ENCODE assay signal across 8 mouse cellular contexts in genomic region chr3:53563746-53564145, GRCm38 (mm10).
DNase-seq lines count a peak whose midpoint lies in the region; ATAC-seq and TF ChIP-seq lines count a peak whose summit lies in the region.

No protein-coding gene starts in this region.

- no peak for TF ChIP-seq POLR2A in cerebellum, adult 2 months (IDR thresholded peaks at IDR 0.05; ENCODE audit: borderline replicate concordance, insufficient read depth, low read length)

- H3K27ac ChIP-seq in cerebellum, adult 2 months (ENCODE audit: insufficient read depth, low read length) = no peak overlapping the region
- H3K27ac ChIP-seq in hindbrain, embryonic 15.5 days (replicated peaks) = peak overlapping the region; percentile 31; the same call in 1 of the 2 replicates
- H3K27ac ChIP-seq in liver, embryonic 11.5 days (ENCODE audit: low read depth, low read length) = no peak overlapping the region

- no peak overlapping the region for H3K4me3 ChIP-seq in cerebellum, adult 2 months (replicated peaks; ENCODE audit: insufficient read depth, low read depth, low read length)
- H3K4me3 ChIP-seq in hindbrain, embryonic 15.5 days = no peak overlapping the region
- H3K4me3 ChIP-seq in liver, embryonic 11.5 days (ENCODE audit: low read depth, low read length) = no peak overlapping the region

- intact Hi-C loops in left cerebral cortex, postnatal 4 days (cut with DNase I) = no loop called here

- no peaks in the 10 kb centered on the region; the same call in none of the 2 replicates for H3K4me1 ChIP-seq in cerebellum, adult 2 months (ENCODE audit: control insufficient read depth, insufficient read depth, low read length)
- H3K4me1 ChIP-seq in hindbrain, embryonic 15.5 days (replicated peaks) = peaks cover 15% of the 10 kb centered on the region
- peaks cover 2% of the 10 kb centered on the region; the same call in 1 of the 2 replicates for H3K4me1 ChIP-seq in liver, embryonic 11.5 days (replicated peaks; ENCODE audit: control insufficient read depth, insufficient read depth, low read length)

- 6% methylated on average over 7 of the region's 7 CpGs for WGBS in cerebellum, adult 2 months
- 24% methylated on average over 7 of the region's 7 CpGs for WGBS in hindbrain, embryonic 15.5 days
- WGBS in liver, embryonic 11.5 days = 64% methylated on average over 7 of the region's 7 CpGs

- no peaks in the 10 kb centered on the region for H3K36me3 ChIP-seq in hindbrain, embryonic 15.5 days
- no peaks in the 10 kb centered on the region for H3K36me3 ChIP-seq in liver, embryonic 11.5 days (ENCODE audit: control insufficient read depth, insufficient read depth, low read length)

- TF ChIP-seq CTCF in cerebellum, adult 2 months (IDR thresholded peaks at IDR 0.05; ENCODE audit: borderline replicate concordance, insufficient read depth, low read depth, low read length) = no peak

- peak; percentile 32 for DNase-seq in layer of hippocampus, adult 11-12 months (ENCODE audit: low spot score)
- DNase-seq in layer of hippocampus, adult 9-10 months (ENCODE audit: low spot score) = no peak
- peak; percentile 55 to 72 for DNase-seq in cerebellum, adult 2 months
- peak; percentile 95 for DNase-seq in left cerebral cortex, postnatal 4 days
- DNase-seq in embryo, embryonic 10 days (ENCODE audit: low spot score) = no peak
- no peak for DNase-seq in liver, embryonic 11.5 days (ENCODE audit: low spot score)
- DNase-seq in urinary bladder, postnatal 25 days (ENCODE audit: low spot score) = no peak

- H3K9ac ChIP-seq in hindbrain, embryonic 15.5 days = no peak overlapping the region
- H3K9ac ChIP-seq in liver, embryonic 11.5 days (ENCODE audit: low read depth, low read length) = no peak overlapping the region

- no peaks in the 10 kb centered on the region for H3K27me3 ChIP-seq in cerebellum, adult 2 months (ENCODE audit: control insufficient read depth, insufficient read depth, low read length)
- no peaks in the 10 kb centered on the region for H3K27me3 ChIP-seq in hindbrain, embryonic 15.5 days
- no peaks in the 10 kb centered on the region for H3K27me3 ChIP-seq in liver, embryonic 11.5 days (replicated peaks; ENCODE audit: control insufficient read depth, insufficient read depth, low read length)

- H3K4me2 ChIP-seq in hindbrain, embryonic 15.5 days = 0 out of 2 replicates have a peak overlapping the region, but pooled peaks have one; percentile 1
- H3K4me2 ChIP-seq in liver, embryonic 11.5 days = no peak overlapping the region

- peak; percentile 78 for ATAC-seq in hindbrain, embryonic 15.5 days (ENCODE audit: low FRiP score, low read depth)
- ATAC-seq in liver, embryonic 11.5 days (replicated peaks; ENCODE audit: low FRiP score) = no peak

- H3K9me3 ChIP-seq in hindbrain, embryonic 15.5 days = no peaks in the 10 kb centered on the region
- H3K9me3 ChIP-seq in liver, embryonic 11.5 days (ENCODE audit: control insufficient read depth, low read length) = no peaks in the 10 kb centered on the region

Comparison
In these comparisons a context has a peak if more than half of its experiments do, and no peak if none do; other contexts are left out.
1. DNase-seq: peak in layer of hippocampus, adult 11-12 months (single experiment), cerebellum, adult 2 months (2 of 2) and left cerebral cortex, postnatal 4 days (single experiment); none in layer of hippocampus, adult 9-10 months (single experiment), embryo, embryonic 10 days (single experiment), liver, embryonic 11.5 days (single experiment) and urinary bladder, postnatal 25 days (single experiment).